ENCODE assay signal across 8 mouse cellular contexts in genomic region chr11:112779762-112780161, GRCm38 (mm10). TPM values are rescaled to one million over a fixed set of nuclear protein-coding genes. Genes with fewer than 3 reads are reported as not detected.
A peak's percentile ranks its signal among the peaks of the same experiment; 100 is the strongest.
DNase-seq lines count a peak whose midpoint lies in the region; ATAC-seq and TF ChIP-seq lines count a peak whose summit lies in the region.

No protein-coding gene starts in this region.

- H3K9ac ChIP-seq in intestine, embryonic 14.5 days (ENCODE audit: low read length): no peak overlapping the region
- no peak overlapping the region for H3K9ac ChIP-seq in intestine, embryonic 16.5 days (ENCODE audit: low read depth, low read length)
- no peak overlapping the region for H3K9ac ChIP-seq in embryonic facial prominence, embryonic 12.5 days
- no peak overlapping the region for H3K9ac ChIP-seq in hindbrain, embryonic 14.5 days

- 2% methylated on average over 10 of the region's 10 CpGs for WGBS in intestine, embryonic 14.5 days
- WGBS in intestine, embryonic 16.5 days: 3% methylated on average over 10 of the region's 10 CpGs
- WGBS in embryonic facial prominence, embryonic 12.5 days: 1% methylated on average over 10 of the region's 10 CpGs
- 0% methylated on average over 10 of the region's 10 CpGs for WGBS in hindbrain, embryonic 14.5 days
- WGBS in lung, adult 2 months: 3% methylated on average over 10 of the region's 10 CpGs

- peak; percentile 86 for DNase-seq in intestine, embryonic 14.5 days (ENCODE audit: low spot score)
- DNase-seq in MN1 (ENCODE audit: low spot score): peak; percentile 35
- peak; percentile 78 for DNase-seq in hindbrain, embryonic 14.5 days (ENCODE audit: low spot score)
- DNase-seq in lung, adult 2 months: peak; percentile 20
- peak; percentile 78 for DNase-seq in testis, postnatal 10 days (ENCODE audit: low spot score)
- DNase-seq in B cell, adult 2 months: no peak

- H3K27me3 ChIP-seq in intestine, embryonic 14.5 days (replicated peaks; ENCODE audit: control insufficient read depth, insufficient read depth, low read length): peaks cover 56% of the 10 kb centered on the region
- H3K27me3 ChIP-seq in intestine, embryonic 16.5 days (replicated peaks; ENCODE audit: control insufficient read depth, insufficient read depth, low read length): peaks cover 5% of the 10 kb centered on the region; the same call in 1 of the 2 replicates
- H3K27me3 ChIP-seq in embryonic facial prominence, embryonic 12.5 days: peaks cover 29% of the 10 kb centered on the region; the same call in 1 of the 2 replicates
- H3K27me3 ChIP-seq in hindbrain, embryonic 14.5 days (ENCODE audit: control insufficient read depth, insufficient read depth, low read length): peaks cover 24% of the 10 kb centered on the region

- no peak overlapping the region for H3K4me2 ChIP-seq in intestine, embryonic 14.5 days (ENCODE audit: low read length)
- no peak overlapping the region for H3K4me2 ChIP-seq in intestine, embryonic 16.5 days (ENCODE audit: low read depth, low read length)
- peak overlapping the region; percentile 93 for H3K4me2 ChIP-seq in embryonic facial prominence, embryonic 12.5 days (replicated peaks)
- peak overlapping the region; percentile 74; the same call in 1 of the 2 replicates for H3K4me2 ChIP-seq in hindbrain, embryonic 14.5 days (replicated peaks)

- no peaks in the 10 kb centered on the region for H3K9me3 ChIP-seq in intestine, embryonic 14.5 days (ENCODE audit: control insufficient read depth, low read length)
- H3K9me3 ChIP-seq in intestine, embryonic 16.5 days (ENCODE audit: control insufficient read depth, low read length): no peaks in the 10 kb centered on the region
- no peaks in the 10 kb centered on the region for H3K9me3 ChIP-seq in embryonic facial prominence, embryonic 12.5 days
- no peaks in the 10 kb centered on the region for H3K9me3 ChIP-seq in hindbrain, embryonic 14.5 days (ENCODE audit: control insufficient read depth, low read length)

- no peak overlapping the region for H3K27ac ChIP-seq in intestine, embryonic 14.5 days (ENCODE audit: low read depth)
- no peak overlapping the region for H3K27ac ChIP-seq in intestine, embryonic 16.5 days (ENCODE audit: low read length)
- 0 out of 2 replicates have a peak overlapping the region, but pooled peaks have one; percentile 6 for H3K27ac ChIP-seq in embryonic facial prominence, embryonic 12.5 days
- no peak overlapping the region for H3K27ac ChIP-seq in hindbrain, embryonic 14.5 days

- peaks cover 10% of the 10 kb centered on the region for H3K4me1 ChIP-seq in intestine, embryonic 14.5 days (replicated peaks; ENCODE audit: control insufficient read depth, insufficient read depth, low read length)
- H3K4me1 ChIP-seq in intestine, embryonic 16.5 days (ENCODE audit: control insufficient read depth, insufficient read depth, low read length): peaks cover 15% of the 10 kb centered on the region
- peaks cover 34% of the 10 kb centered on the region for H3K4me1 ChIP-seq in embryonic facial prominence, embryonic 12.5 days
- peaks cover 14% of the 10 kb centered on the region; the same call in 1 of the 2 replicates for H3K4me1 ChIP-seq in hindbrain, embryonic 14.5 days (replicated peaks; ENCODE audit: control insufficient read depth, insufficient read depth, low read length)
- peaks cover 8% of the 10 kb centered on the region for H3K4me1 ChIP-seq in lung, adult 2 months (ENCODE audit: control insufficient read depth, insufficient read depth, low read length)

- no peaks in the 10 kb centered on the region for H3K36me3 ChIP-seq in intestine, embryonic 14.5 days (ENCODE audit: control insufficient read depth, insufficient read depth, low read length)
- H3K36me3 ChIP-seq in intestine, embryonic 16.5 days (ENCODE audit: control insufficient read depth, insufficient read depth, low read length): no peaks in the 10 kb centered on the region
- peaks cover 5% of the 10 kb centered on the region; the same call in 1 of the 2 replicates for H3K36me3 ChIP-seq in embryonic facial prominence, embryonic 12.5 days
- no peaks in the 10 kb centered on the region for H3K36me3 ChIP-seq in hindbrain, embryonic 14.5 days (replicated peaks; ENCODE audit: control insufficient read depth, insufficient read depth)

- TF ChIP-seq POLR2A in lung, adult 2 months (IDR thresholded peaks at IDR 0.05; ENCODE audit: borderline replicate concordance, extremely low read depth, low read depth, low read length): no peak

- no peak for TF ChIP-seq CTCF in lung, adult 2 months (IDR thresholded peaks at IDR 0.05; ENCODE audit: insufficient read depth, low read length)

- no peak for ATAC-seq in intestine, embryonic 14.5 days (replicated peaks; ENCODE audit: low FRiP score, low TSS enrichment, low read depth)
- no peak for ATAC-seq in intestine, embryonic 16.5 days
- no peak for ATAC-seq in embryonic facial prominence, embryonic 12.5 days (ENCODE audit: insufficient number of reproducible peaks, insufficient read depth, low FRiP score, low TSS enrichment)
- no peak for ATAC-seq in hindbrain, embryonic 14.5 days (ENCODE audit: low FRiP score)

- no peak overlapping the region for H3K4me3 ChIP-seq in intestine, embryonic 14.5 days (ENCODE audit: low read depth, low read length)
- H3K4me3 ChIP-seq in intestine, embryonic 16.5 days (ENCODE audit: low read length): no peak overlapping the region
- H3K4me3 ChIP-seq in embryonic facial prominence, embryonic 12.5 days: no peak overlapping the region
- no peak overlapping the region for H3K4me3 ChIP-seq in hindbrain, embryonic 14.5 days (replicated peaks; ENCODE audit: low read length)
- no peak overlapping the region for H3K4me3 ChIP-seq in lung, adult 2 months (replicated peaks; ENCODE audit: extremely low read depth, low read depth, low read length)

RNA-seq across cellular contexts. Expression of gene Sox9, which starts 2.3 kb away (rescaled TPM):
- polyA plus RNA-seq in intestine, embryonic 14.5 days (2014; fragmentation: Nextera tagmentation; extraction: Ambion mirVana): 38.9 and 44.9 TPM in 2 replicates
- polyA plus RNA-seq in intestine, embryonic 16.5 days (2015; fragmentation: Nextera tagmentation; extraction: Ambion mirVana): 25.5 and 26.5 TPM in 2 replicates
- 138 and 149 TPM in 2 replicates for polyA plus RNA-seq in embryonic facial prominence, embryonic 12.5 days (2016; fragmentation: Nextera tagmentation; extraction: Ambion mirVana)
- polyA plus RNA-seq in hindbrain, embryonic 14.5 days (2014; fragmentation: Nextera tagmentation; extraction: Ambion mirVana): 44.2 and 49.0 TPM in 2 replicates
- 0.96 and 1.3 TPM in 2 replicates for polyA plus RNA-seq in lung, adult 2 months (2012; rRNA removed)

Comparison
In these comparisons a context has a peak if more than half of its experiments do, and no peak if none do; other contexts are left out.
1. DNase-seq: peak in intestine, embryonic 14.5 days (single experiment), MN1 (single experiment), hindbrain, embryonic 14.5 days (single experiment), lung, adult 2 months (single experiment) and testis, postnatal 10 days (single experiment); none in B cell, adult 2 months (0 of 2).
2. H3K4me2 ChIP-seq: peak in embryonic facial prominence, embryonic 12.5 days (single experiment) and hindbrain, embryonic 14.5 days (single experiment); none in intestine, embryonic 14.5 days (single experiment) and intestine, embryonic 16.5 days (single experiment).
3. RNA of gene Sox9, which starts 2.3 kb away (polyA plus RNA-seq): 138 to 149 TPM in embryonic facial prominence, embryonic 12.5 days, 38.9 to 44.9 TPM in intestine, embryonic 14.5 days, 44.2 to 49.0 TPM in hindbrain, embryonic 14.5 days and 25.5 to 26.5 TPM in intestine, embryonic 16.5 days; 0.96 to 1.3 TPM in lung, adult 2 months; every median in the first group is over 10 times any median in the second.